Mouse (Mus musculus) bone marrow, adult 2 months (tissue): ENCODE measurements around the gene Elmo1. TPM values are rescaled to one million over a fixed set of nuclear protein-coding genes. Genes with fewer than 3 reads are reported as not detected.

Experiments used
- H3K27ac ChIP-seq: fragments of 200-500 bp; 2 replicates; pipeline ENCODE4 v1.5.1; 2012; ENCODE audit warnings: low read depth, mild to moderate bottlenecking, control low read depth, inconsistent platforms, low read length; ENCODE audit not compliant: control insufficient read depth, poor library complexity, insufficient read depth
- H3K4me1 ChIP-seq: fragments of 200-500 bp; 2 replicates; pipeline ENCODE4 v1.6.1; 2011; ENCODE audit warnings: low read length; ENCODE audit not compliant: control insufficient read depth, insufficient read depth
- H3K4me3 ChIP-seq: fragments of 200-500 bp; replicated peaks from 2 replicates; pipeline ENCODE3; 2011; ENCODE audit warnings: mild to moderate bottlenecking, low read depth, low read length, control low read depth; ENCODE audit not compliant: control insufficient read depth
- CTCF ChIP-seq: fragments of 200-500 bp; IDR thresholded peaks from 2 replicates; pipeline ENCODE4 v1.5.1; 2011; ENCODE audit warnings: low read length, control low read depth; ENCODE audit not compliant: control insufficient read depth, insufficient read depth
- POLR2A ChIP-seq: fragments of 200-500 bp; IDR thresholded peaks from 2 replicates; pipeline ENCODE4 v1.6.1; 2011; ENCODE audit warnings: low read depth, mild to moderate bottlenecking, control low read depth, low read length, borderline replicate concordance; ENCODE audit not compliant: control insufficient read depth
- WGBS: fragments of 180-500 bp; shearing (Covaris S2); methylation state at CpG from one replicate; pipeline ENCODE4 v1.1.7; 2018; 5-methylcytosine and 5-hydroxymethylcytosine counted together
- polyA plus RNA-seq: library from polyadenylated mRNA; stranded (reverse); fragments of >200 nt; gene quantifications from 2 replicates; pipeline ENCODE4 v1.2.4, GENCODE M21; 2011; ENCODE audit warnings: low replicate concordance; ENCODE audit not compliant: missing spikeins, insufficient read depth, insufficient read length

Elmo1 gene
- polyA plus RNA-seq, 1 experiment: 13.2 TPM

- no peak overlapping the region for H3K4me3 ChIP-seq
- whole genome bisulfite sequencing: 79% methylated on average over 4 of the region's 4 CpGs
- no peaks in the 10 kb centered on the region; the same call in 1 of the 2 replicates for H3K4me1 ChIP-seq
- TF ChIP-seq CTCF: no peak
- no peak for TF ChIP-seq POLR2A
- H3K27ac ChIP-seq: no peak overlapping the region
Measured at GRCm38 (mm10) chr13:20218126-20218525, 127.7 kb downstream of the Elmo1 start.

GRCm38 (mm10) chr13:20220414-20220813 lies 130.0 kb downstream of the Elmo1 start:
- Histone ChIP-seq H3K27ac (no peak overlapping the region), H3K4me3 (no peak overlapping the region), H3K4me1 (no peaks in the 10 kb centered on the region; the same call in 1 of the 2 replicates)
- TF ChIP-seq CTCF: no peak
- TF ChIP-seq POLR2A: no peak

- 72% methylated on average over 11 of the region's 11 CpGs for WGBS
- TF ChIP-seq POLR2A (no peak), CTCF (no peak)
- Histone ChIP-seq H3K27ac (peak overlapping the region; percentile 30; the same call in 1 of the 2 replicates), H3K4me3 (no peak overlapping the region), H3K4me1 (peaks cover 2% of the 10 kb centered on the region; the same call in 1 of the 2 replicates)
Measured at GRCm38 (mm10) chr13:20227923-20228705, 137.7 kb downstream of the Elmo1 start.

GRCm38 (mm10) chr13:20231837-20232728 lies 141.7 kb downstream of the Elmo1 start:
- 21% methylated on average over 11 of the region's 11 CpGs for WGBS
- no peak overlapping the region for H3K27ac ChIP-seq
- TF ChIP-seq CTCF: no peak
- TF ChIP-seq POLR2A: no peak
- H3K4me1 ChIP-seq: peaks cover 2% of the 10 kb centered on the region; the same call in 1 of the 2 replicates
- no peak overlapping the region for H3K4me3 ChIP-seq

GRCm38 (mm10) chr13:20233707-20234106 lies 143.3 kb downstream of the Elmo1 start:
- 80% methylated on average over 7 of the region's 7 CpGs for WGBS
- Histone ChIP-seq H3K27ac (no peak overlapping the region), H3K4me3 (no peak overlapping the region), H3K4me1 (peaks cover 2% of the 10 kb centered on the region; the same call in 1 of the 2 replicates)
- TF ChIP-seq CTCF (no peak), POLR2A (no peak)

DNA sequence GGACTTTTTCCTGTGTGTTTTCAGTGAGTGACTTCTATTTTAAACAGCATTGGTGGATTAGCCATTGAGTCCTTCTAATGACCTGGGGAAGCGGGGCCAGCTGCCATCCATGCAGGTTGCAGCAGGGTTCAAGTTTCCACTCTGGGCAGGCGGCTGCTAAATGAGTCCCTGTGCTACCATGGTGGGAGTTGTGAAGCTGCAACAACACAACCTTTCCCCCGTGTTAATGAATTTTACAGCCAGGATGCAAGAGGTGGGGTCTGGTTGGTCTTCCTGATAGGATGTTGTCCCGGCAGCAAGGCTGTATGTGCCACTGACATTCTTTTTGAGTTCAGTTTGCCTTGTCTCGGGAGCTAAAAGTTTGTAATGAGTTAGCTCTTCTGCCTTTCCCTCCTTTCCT lies 147.2 kb downstream of the Elmo1 start:
- H3K4me1 ChIP-seq: no peaks in the 10 kb centered on the region; the same call in 1 of the 2 replicates
- no peak for TF ChIP-seq CTCF
- no peak for TF ChIP-seq POLR2A
- H3K27ac ChIP-seq: no peak overlapping the region
- no peak overlapping the region for H3K4me3 ChIP-seq
- 86% methylated on average over 5 of the region's 5 CpGs for WGBS

DNA sequence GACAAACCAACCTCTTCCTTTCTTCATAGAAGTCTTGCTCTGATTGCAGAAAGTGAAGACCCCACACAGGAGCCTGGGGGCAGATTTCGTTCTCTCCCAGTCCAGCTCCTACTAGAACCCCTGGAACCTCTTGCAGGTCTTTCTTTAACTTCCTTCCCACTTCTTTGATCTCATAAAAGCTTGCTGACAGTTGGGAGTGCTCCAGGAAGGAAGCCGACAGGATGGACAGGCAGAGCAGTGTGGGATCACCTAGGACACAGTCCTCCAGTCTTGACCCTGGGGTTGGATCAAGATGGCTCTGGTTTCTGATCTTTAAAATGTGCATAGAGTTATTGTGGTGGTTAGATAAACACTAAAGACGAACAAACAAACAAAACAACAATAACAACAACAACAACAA lies 147.8 kb downstream of the Elmo1 start:
- Histone ChIP-seq H3K4me1 (no peaks in the 10 kb centered on the region; the same call in 1 of the 2 replicates), H3K27ac (no peak overlapping the region), H3K4me3 (no peak overlapping the region)
- 47% methylated on average over 3 of the region's 3 CpGs for WGBS
- no peak for TF ChIP-seq POLR2A
- no peak for TF ChIP-seq CTCF

GRCm38 (mm10) chr13:20238743-20239142 lies 148.3 kb downstream of the Elmo1 start:
- TF ChIP-seq CTCF (no peak), POLR2A (no peak)
- H3K4me1 ChIP-seq: no peaks in the 10 kb centered on the region; the same call in 1 of the 2 replicates
- WGBS: 14% methylated on average over 3 of the region's 3 CpGs
- no peak overlapping the region for H3K4me3 ChIP-seq
- no peak overlapping the region for H3K27ac ChIP-seq
